Mouse (Mus musculus): ENCODE results near the gene Ensa.

DNA sequence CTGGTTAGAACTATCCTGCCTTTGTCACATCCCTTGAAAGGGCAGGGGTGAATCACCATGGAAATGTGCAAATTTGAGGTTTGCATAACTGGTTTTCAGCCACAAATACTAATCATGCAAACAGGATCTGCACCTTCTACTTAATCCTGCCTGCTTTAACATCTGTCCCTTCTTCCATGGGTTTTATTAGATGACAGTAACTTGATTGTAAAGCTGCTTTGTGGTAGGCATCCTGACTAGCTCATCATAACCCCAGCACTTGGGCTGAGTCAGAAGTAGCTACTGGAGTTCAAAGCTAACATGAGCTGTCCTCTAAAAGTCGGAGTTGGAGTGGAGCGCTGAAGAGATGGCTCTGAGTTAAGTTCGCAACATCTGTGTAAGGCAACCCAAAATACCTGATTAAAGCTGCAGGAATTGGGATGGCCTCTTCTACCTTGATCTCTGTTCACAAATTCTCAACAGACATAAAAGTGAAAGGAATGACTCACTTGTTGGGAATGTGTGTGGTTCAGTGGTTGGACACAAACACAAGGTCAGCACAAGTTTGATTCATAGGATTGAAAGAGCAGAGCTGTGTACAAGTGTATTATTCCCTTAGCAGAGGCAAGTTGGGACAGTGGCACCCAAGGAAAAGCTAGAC lies 39.3 kb downstream of the Ensa start:
- TF ChIP-seq GATA1 (IDR thresholded peaks at IDR 0.05; ENCODE audit: borderline replicate concordance, low read length) (no peak), CTCF (IDR thresholded peaks at IDR 0.05; ENCODE audit: low read depth, low read length) (no peak), POLR2AphosphoS5 (IDR thresholded peaks at IDR 0.05; ENCODE audit: insufficient replicate concordance, low read depth, low read length) (no peak; the same call in 1 of the 2 replicates)
